Mouse (Mus musculus) kidney, embryonic 14.5 days (tissue): ENCODE results near the gene Btla. TPM values are rescaled to one million over a fixed set of nuclear protein-coding genes. Genes with fewer than 3 reads are reported as not detected.

Experiments used
- ATAC-seq: fragments of 200-750 bp; cut with Nextera tagmentation; 2 replicates; pipeline ENCODE4 v1.8.0; 2017; ENCODE audit warnings: moderate number of reproducible peaks, mild to moderate bottlenecking, moderate TSS enrichment, moderate library complexity; ENCODE audit not compliant: low FRiP score, low TSS enrichment
- H3K27ac ChIP-seq: fragments of 300-500 bp; sonication (generic); 2 replicates; pipeline ENCODE4 v1.5.1; 2014; ENCODE audit warnings: low read depth, mild to moderate bottlenecking, low read length, moderate library complexity, mixed read lengths
- H3K27me3 ChIP-seq: fragments of 300-500 bp; sonication (generic); 2 replicates; pipeline ENCODE4 v1.6.1; 2014; ENCODE audit warnings: mild to moderate bottlenecking, low read length; ENCODE audit not compliant: control insufficient read depth, insufficient read depth
- H3K36me3 ChIP-seq: fragments of 300-500 bp; sonication (generic); 2 replicates; pipeline ENCODE4 v1.6.1; 2014; ENCODE audit warnings: low read length, mixed read lengths; ENCODE audit not compliant: control insufficient read depth, insufficient read depth
- H3K4me1 ChIP-seq: fragments of 300-500 bp; sonication (generic); 2 replicates; pipeline ENCODE4 v1.6.1; 2014; ENCODE audit warnings: low read length, mixed read lengths; ENCODE audit not compliant: control insufficient read depth, insufficient read depth
- H3K4me2 ChIP-seq: fragments of 300-500 bp; sonication (generic); replicated peaks from 2 replicates; pipeline ENCODE4 v1.6.1; 2014; ENCODE audit warnings: low read depth, mild to moderate bottlenecking, low read length
- H3K4me3 ChIP-seq: fragments of 300-500 bp; sonication (generic); 2 replicates; pipeline ENCODE4 v1.5.1; 2014; ENCODE audit warnings: mild to moderate bottlenecking, low read length
- H3K9ac ChIP-seq: fragments of 300-500 bp; sonication (generic); 2 replicates; pipeline ENCODE4 v1.6.1; 2014; ENCODE audit warnings: low read depth, mild to moderate bottlenecking, low read length, moderate library complexity
- H3K9me3 ChIP-seq: fragments of 300-500 bp; sonication (generic); 2 replicates; pipeline ENCODE4 v1.6.1; 2016; ENCODE audit warnings: low read length; ENCODE audit not compliant: control insufficient read depth
- WGBS: fragments of 180-500 bp; shearing (Covaris S2); extraction: QIAGEN DNeasy Blood & Tissue Kit; methylation state at CpG from one replicate; pipeline ENCODE4 v1.1.7; 2014; 5-methylcytosine and 5-hydroxymethylcytosine counted together
- polyA plus RNA-seq: library from polyadenylated mRNA; unstranded; fragments of >200 nt; fragmentation: Nextera tagmentation; extraction: Ambion mirVana; gene quantifications from 2 replicates; pipeline ENCODE4 v1.2.1, GENCODE M21; 2014

Btla gene
- polyA plus RNA-seq, 1 experiment from 2014 or later = not detected

GRCm38 (mm10) chr16:45222771-45223170 lies 1.3 kb upstream of the Btla start:
- Histone ChIP-seq H3K9me3 (no peaks in the 10 kb centered on the region), H3K4me2 (no peak overlapping the region), H3K27ac (no peak overlapping the region), H3K9ac (no peak overlapping the region), H3K4me1 (no peaks in the 10 kb centered on the region), H3K4me3 (no peak overlapping the region), H3K36me3 (no peaks in the 10 kb centered on the region), H3K27me3 (no peaks in the 10 kb centered on the region)
- WGBS = 85% methylated on average over 3 of the region's 3 CpGs
- ATAC-seq = no peak

GRCm38 (mm10) chr16:45224431-45225008 lies 405 bp downstream of the Btla start:
- H3K9me3 ChIP-seq = no peaks in the 10 kb centered on the region
- H3K4me3 ChIP-seq = no peak overlapping the region
- no peaks in the 10 kb centered on the region for H3K4me1 ChIP-seq
- no peak for ATAC-seq
- H3K9ac ChIP-seq = no peak overlapping the region
- no peaks in the 10 kb centered on the region for H3K27me3 ChIP-seq
- no peaks in the 10 kb centered on the region for H3K36me3 ChIP-seq
- no peak overlapping the region for H3K4me2 ChIP-seq
- whole genome bisulfite sequencing = 50% methylated on average over 4 of the region's 4 CpGs
- H3K27ac ChIP-seq = no peak overlapping the region

DNA sequence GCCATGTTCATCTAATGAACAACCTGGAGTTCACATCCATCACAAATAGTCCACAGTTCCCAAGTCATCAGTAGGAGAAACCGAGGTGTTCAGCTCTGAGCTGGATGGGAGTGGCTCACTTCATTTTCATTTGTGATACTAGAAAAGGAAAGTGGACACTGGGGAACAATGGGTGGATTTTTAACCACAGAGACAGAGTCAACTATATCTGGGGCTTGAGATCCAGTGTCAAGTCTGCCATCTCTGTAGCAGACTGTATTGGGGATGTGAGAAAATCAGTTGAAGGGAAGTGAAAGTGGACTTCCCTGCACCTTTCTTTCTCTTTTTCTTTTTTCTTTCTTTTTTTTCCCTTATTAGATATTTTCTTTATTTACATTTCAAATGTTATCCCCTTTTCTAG lies 2.9 kb downstream of the Btla start:
- no peak overlapping the region for H3K4me2 ChIP-seq
- no peak overlapping the region for H3K4me3 ChIP-seq
- H3K9ac ChIP-seq = no peak overlapping the region
- no peak overlapping the region for H3K27ac ChIP-seq
- H3K4me1 ChIP-seq = no peaks in the 10 kb centered on the region
- H3K36me3 ChIP-seq = no peaks in the 10 kb centered on the region
- ATAC-seq = no peak
- H3K9me3 ChIP-seq = no peaks in the 10 kb centered on the region
- 73% methylated on average over 1 of the region's 1 CpGs for WGBS
- H3K27me3 ChIP-seq = no peaks in the 10 kb centered on the region

- no peak for ATAC-seq
- H3K9ac ChIP-seq = no peak overlapping the region
- WGBS = 80% methylated on average over 1 of the region's 1 CpGs
- no peaks in the 10 kb centered on the region for H3K4me1 ChIP-seq
- H3K36me3 ChIP-seq = no peaks in the 10 kb centered on the region
- no peaks in the 10 kb centered on the region for H3K9me3 ChIP-seq
- no peaks in the 10 kb centered on the region for H3K27me3 ChIP-seq
- no peak overlapping the region for H3K4me3 ChIP-seq
- H3K27ac ChIP-seq = no peak overlapping the region
- H3K4me2 ChIP-seq = no peak overlapping the region
Observed at GRCm38 (mm10) chr16:45231296-45231695, 7.2 kb downstream of the Btla start.

DNA sequence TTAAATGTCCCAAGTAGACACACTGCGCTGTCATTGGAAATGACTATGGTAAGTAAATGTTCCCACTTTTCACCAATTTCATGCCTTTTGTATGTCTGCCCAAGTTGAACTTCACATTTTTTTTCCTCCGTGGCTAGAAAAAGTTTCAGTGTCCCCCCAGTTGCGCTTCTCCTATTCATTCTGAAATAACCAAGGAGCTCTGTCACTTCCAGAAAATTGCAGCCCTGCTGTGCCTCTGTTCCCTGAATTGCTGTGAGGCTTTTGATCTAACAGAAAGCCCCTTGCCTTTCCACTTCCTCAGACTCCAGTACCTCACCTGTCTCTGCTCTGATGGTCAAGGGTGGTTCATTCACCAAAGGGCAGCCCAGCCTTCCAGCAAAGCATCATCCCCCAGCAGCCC lies 8.9 kb downstream of the Btla start:
- H3K36me3 ChIP-seq = no peaks in the 10 kb centered on the region
- no peak for ATAC-seq

DNA sequence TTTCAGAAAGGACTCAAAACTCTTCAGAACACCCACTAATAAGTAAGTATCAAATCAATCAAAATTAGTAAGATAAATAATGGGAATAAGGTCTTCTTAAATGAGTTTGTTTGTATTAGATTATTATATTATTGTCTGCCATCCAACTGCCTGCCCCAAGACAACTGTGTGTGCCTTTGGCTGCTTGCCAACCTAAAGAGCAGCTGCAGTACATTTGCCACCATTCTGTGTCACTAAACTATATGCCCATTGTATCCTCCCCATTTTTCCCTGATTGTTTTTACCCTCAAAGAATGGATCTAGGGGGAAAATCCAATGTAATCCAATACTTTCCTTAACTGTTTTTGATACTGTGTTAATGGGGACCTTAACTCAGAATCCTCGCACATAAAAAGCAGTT lies 18.6 kb downstream of the Btla start:
- no peak for ATAC-seq
- H3K27ac ChIP-seq = no peak overlapping the region
- no peaks in the 10 kb centered on the region for H3K4me1 ChIP-seq
- H3K9me3 ChIP-seq = no peaks in the 10 kb centered on the region
- 76% methylated on average over 1 of the region's 1 CpGs for WGBS
- H3K27me3 ChIP-seq = no peaks in the 10 kb centered on the region
- no peak overlapping the region for H3K9ac ChIP-seq
- H3K36me3 ChIP-seq = no peaks in the 10 kb centered on the region
- no peak overlapping the region for H3K4me2 ChIP-seq
- no peak overlapping the region for H3K4me3 ChIP-seq

More for the DNA sequence above, 8.9 kb downstream of the Btla start:
- Histone ChIP-seq H3K27ac (no peak overlapping the region), H3K9ac (no peak overlapping the region), H3K4me3 (no peak overlapping the region), H3K4me2 (no peak overlapping the region), H3K27me3 (no peaks in the 10 kb centered on the region), H3K9me3 (no peaks in the 10 kb centered on the region), H3K4me1 (no peaks in the 10 kb centered on the region)
- WGBS = 78% methylated on average over 3 of the region's 3 CpGs

DNA sequence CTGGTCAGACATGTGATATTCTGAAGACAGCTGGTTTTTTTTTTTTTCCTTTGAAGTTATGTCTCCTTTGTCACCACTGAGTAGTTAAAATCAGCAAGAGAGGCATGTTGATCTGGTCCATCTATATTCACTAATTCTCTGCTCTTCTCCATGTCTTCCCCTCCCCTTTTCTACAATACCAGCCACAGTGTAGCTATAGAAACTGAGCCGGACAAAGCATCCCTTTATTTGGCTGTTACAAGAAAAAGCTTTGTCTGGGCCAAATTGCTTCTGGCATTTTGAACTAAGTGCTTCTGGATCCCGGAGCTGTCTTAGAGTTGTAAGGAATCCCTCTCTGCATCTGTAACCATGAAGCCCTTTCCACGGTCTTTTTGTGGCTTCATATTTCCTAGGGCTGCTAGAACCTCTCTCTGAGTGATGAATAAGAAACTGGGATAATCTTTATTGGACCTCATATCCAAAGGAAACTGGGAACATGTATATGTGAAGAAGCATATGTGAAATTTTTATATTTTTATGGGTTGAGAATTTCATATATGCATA lies 20.9 kb downstream of the Btla start:
- H3K4me1 ChIP-seq = no peaks in the 10 kb centered on the region
- ATAC-seq = no peak
- no peak overlapping the region for H3K4me3 ChIP-seq
- WGBS = 87% methylated on average over 3 of the region's 3 CpGs
- no peaks in the 10 kb centered on the region for H3K9me3 ChIP-seq
- H3K9ac ChIP-seq = no peak overlapping the region
- no peaks in the 10 kb centered on the region for H3K27me3 ChIP-seq
- no peak overlapping the region for H3K27ac ChIP-seq
- H3K36me3 ChIP-seq = no peaks in the 10 kb centered on the region
- no peak overlapping the region for H3K4me2 ChIP-seq

GRCm38 (mm10) chr16:45249761-45250160 lies 25.6 kb downstream of the Btla start:
- no peaks in the 10 kb centered on the region for H3K4me1 ChIP-seq
- no peak overlapping the region for H3K27ac ChIP-seq
- no peaks in the 10 kb centered on the region for H3K9me3 ChIP-seq
- no peaks in the 10 kb centered on the region for H3K36me3 ChIP-seq
- 41% methylated on average over 2 of the region's 2 CpGs for WGBS
- no peak overlapping the region for H3K4me2 ChIP-seq
- H3K9ac ChIP-seq = no peak overlapping the region
- H3K4me3 ChIP-seq = no peak overlapping the region
- no peak for ATAC-seq
- no peaks in the 10 kb centered on the region for H3K27me3 ChIP-seq

DNA sequence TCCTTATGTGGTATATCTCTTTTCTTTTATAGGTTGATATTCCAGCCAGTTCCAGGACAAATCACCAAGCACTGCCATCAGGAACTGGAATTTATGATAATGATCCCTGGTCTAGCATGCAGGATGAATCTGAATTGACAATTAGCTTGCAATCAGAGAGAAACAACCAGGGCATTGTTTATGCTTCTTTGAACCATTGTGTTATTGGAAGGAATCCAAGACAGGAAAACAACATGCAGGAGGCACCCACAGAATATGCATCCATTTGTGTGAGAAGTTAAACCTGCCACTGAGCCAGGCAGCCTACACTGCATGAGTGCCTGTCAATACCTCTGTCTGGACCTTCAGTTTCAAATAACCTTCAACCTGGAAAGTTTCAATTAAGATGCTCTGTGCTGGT lies 26.2 kb downstream of the Btla start:
- no peak overlapping the region for H3K4me3 ChIP-seq
- H3K9me3 ChIP-seq = no peaks in the 10 kb centered on the region
- no peak overlapping the region for H3K4me2 ChIP-seq
- H3K27me3 ChIP-seq = no peaks in the 10 kb centered on the region
- H3K9ac ChIP-seq = no peak overlapping the region
- H3K27ac ChIP-seq = no peak overlapping the region
- H3K36me3 ChIP-seq = no peaks in the 10 kb centered on the region
- H3K4me1 ChIP-seq = no peaks in the 10 kb centered on the region
- no peak for ATAC-seq
